Mouse (Mus musculus): ENCODE measurements around the gene Cd5. TPM values are rescaled to one million over a fixed set of nuclear protein-coding genes. Genes with fewer than 3 reads are reported as not detected.

Gene Cd5
- total RNA-seq, 1 experiment from 2014 or later = 0.12 TPM

DNA sequence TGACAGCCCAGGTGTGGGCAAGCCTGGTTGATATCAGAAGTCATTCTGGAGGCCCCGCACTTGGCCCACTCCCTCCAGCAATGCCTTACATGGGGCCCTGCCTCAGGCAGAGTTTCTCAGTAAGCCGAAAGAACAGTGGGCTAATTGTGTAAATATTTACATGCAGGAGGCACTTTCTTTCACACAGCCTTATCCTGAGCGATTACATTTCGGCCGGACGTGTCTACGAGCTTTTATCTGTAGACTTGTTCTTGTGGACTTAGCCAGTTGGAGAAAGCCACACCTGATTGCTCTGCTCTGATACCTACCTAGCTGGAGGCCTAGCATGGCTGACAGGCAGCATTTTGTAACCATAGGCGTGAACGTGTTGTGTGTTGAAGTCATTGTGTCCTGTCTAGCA is 39.0 kb downstream of the Cd5 start:
- no peak for DNase-seq

DNA sequence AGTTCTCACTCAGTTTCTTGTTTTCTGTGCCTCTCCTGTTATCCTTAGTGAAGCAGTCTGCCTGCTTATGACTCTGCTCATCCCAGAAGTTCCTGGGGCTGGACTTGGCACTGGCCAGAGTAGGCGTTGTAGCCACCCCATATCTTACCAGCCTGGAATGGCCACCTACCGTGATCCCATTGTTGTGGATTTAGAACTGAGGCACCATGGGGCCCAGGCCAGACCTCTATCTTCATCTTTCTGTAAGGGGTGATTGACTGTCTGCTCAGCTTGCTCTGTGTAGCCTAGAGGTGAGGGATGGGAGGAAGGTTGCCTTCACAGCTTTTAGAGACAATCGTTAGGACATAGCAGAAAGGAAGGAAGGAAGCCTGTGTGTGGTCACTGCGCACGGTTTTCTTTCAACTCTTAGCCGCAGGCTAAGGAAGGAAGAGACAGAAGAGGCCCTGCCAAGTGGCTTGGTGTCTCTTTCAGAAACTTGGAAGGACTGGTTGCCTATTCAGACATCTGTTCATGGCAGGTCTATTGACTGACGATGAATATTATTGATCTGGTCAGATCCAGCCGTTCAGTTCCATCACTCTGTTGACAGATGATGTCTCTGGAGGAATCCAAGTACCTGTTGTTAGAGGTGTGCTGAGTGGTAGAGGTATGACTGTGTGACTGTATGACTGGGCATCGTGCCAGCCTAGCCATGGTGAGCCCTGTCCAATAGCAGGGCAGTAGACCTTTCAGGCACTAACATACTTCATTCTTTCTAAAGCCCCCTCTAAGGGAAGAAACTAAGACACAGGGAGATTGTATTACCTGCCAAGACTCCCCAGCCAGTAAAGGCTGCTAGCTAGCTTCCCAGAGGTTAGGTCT is 40.4 kb downstream of the Cd5 start:
- DNase-seq = no peak

GRCm38 (mm10) chr19:10695801-10696200 is 43.0 kb downstream of the Cd5 start:
- DNase-seq = no peak

DNA sequence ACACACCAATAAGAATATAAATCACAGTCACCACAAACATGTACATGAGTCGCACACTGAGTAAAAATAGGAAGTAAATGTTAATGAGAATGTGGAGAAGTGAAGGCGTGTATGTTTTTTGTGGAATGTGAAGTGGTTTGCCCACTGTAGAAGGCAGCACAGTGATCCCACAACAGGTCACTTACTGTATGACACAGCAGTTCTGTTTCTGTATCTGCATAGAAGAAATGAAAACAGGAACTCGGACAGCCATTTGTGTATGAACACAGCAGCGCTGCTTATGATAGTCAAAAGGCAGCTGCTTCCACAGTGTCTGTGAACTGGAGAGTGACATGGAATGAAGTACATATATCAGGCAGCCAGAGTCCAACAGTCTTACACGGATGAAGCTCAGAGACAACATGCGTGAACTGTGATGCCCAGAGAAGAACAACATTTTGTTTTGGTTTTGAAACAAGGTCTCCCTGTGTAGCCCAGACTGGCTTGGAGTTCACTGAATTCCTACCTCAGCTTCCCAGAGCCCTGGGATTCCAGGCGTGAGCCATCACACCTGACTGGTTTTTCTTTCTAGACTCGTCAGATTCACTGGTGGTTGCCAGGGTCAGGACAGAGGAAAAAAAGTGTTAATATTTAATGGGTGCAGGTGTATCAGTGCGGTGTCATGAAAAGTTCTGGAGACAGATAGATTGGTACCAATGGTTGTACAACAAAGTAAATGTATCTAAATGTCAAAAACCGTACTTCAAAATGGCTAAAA is 44.7 kb downstream of the Cd5 start:
- no peak for DNase-seq

- no peak for DNase-seq
Measured at GRCm38 (mm10) chr19:10692361-10692760, 46.4 kb downstream of the Cd5 start.

GRCm38 (mm10) chr19:10691660-10692059 is 47.1 kb downstream of the Cd5 start:
- DNase-seq = no peak

GRCm38 (mm10) chr19:10691121-10691520 is 47.7 kb downstream of the Cd5 start:
- DNase-seq = no peak

GRCm38 (mm10) chr19:10690336-10690735 is 48.5 kb downstream of the Cd5 start:
- DNase-seq = peak; percentile 42

GRCm38 (mm10) chr19:10689470-10690166 is 49.2 kb downstream of the Cd5 start:
- no peak for DNase-seq

- peak; percentile 96 for DNase-seq
Measured at GRCm38 (mm10) chr19:10688537-10689352, 50.1 kb downstream of the Cd5 start, which contains the start of gene Vps37c. TSS of gene Vps37c (plus strand) at chr19:10688735.

- DNase-seq = no peak
Measured at GRCm38 (mm10) chr19:10685727-10686126, 53.1 kb downstream of the Cd5 start.

GRCm38 (mm10) chr19:10685081-10685480 is 53.7 kb downstream of the Cd5 start:
- DNase-seq = no peak

DNA sequence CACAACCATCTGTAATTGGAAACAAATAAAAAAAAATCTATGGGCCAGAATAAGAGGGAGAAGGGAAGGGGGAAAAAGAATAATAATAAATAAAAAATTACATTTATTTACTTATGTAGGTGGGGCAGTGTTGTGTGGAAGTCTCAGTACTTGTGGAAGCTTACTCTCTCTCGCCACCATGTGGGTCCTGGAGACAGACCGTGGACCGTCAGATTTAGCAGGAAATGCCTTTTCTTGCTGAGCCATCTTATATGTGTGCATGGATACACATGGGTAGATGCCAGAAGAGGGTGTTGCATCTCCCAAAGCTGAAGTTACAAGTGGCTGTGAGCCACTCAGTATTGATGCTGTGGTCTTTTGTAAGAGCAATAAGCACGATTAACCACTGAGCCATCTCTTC is 57.2 kb downstream of the Cd5 start:
- no peak for DNase-seq

DNA sequence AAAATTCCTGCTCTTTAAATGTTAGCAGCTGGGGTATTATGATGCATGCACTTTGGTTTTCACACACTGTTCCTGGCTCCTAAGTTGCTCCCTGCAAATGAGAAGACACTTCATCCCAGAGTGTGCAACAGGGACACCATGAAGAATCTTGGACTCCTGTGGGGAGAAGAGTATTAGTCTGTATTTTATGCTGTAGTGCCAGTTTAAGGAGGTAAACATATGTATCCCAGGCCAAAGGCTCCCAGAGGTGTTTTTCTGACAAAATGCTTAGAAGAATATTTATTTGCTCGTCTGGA is 60.1 kb downstream of the Cd5 start:
- DNase-seq = no peak

- peak; percentile 85 for DNase-seq
Measured at GRCm38 (mm10) chr19:10677915-10678771, 60.7 kb downstream of the Cd5 start, which contains the start of gene Pga5. TSS of gene Pga5 (minus strand) at chr19:10678071.

DNA sequence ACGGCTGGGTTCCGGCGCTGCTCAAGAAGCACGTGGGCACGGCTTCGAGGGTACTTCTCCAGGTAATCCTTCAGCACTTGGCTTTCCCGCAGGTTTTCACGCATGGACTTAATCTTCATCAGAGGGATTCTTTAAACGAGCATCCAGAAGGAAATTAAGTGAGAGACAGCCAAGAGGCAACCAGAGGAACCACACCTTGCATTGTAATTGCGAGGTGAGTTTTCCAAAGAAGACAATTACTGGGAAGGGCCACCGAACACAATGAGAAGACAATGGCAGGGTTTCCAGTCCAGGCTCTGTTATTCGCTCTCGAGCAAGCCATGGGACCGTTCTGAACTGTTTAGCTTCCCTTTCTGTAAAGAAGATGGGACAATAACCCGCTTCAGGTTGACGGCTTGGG is 62.1 kb downstream of the Cd5 start:
- DNase-seq = no peak

DNA sequence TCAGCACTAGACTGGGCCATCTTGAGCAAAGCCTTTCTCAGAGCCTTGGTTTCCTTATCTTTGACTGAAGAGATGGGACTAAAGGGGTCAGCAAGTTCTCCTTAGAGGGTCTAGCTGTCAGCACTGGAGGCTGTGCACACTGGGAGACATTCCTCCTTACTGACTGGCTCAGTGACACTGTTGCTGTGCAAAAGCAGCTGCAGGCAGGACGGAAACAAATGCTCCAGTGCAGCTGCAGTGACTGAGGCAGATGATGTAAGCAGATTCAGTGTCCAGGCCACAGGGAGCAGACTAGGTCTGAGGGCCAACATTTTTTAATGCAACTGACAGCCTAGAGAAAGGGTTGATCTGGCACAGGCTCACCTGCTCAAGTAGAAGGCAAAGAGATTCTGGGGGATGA is 65.5 kb downstream of the Cd5 start:
- DNase-seq = no peak

DNA sequence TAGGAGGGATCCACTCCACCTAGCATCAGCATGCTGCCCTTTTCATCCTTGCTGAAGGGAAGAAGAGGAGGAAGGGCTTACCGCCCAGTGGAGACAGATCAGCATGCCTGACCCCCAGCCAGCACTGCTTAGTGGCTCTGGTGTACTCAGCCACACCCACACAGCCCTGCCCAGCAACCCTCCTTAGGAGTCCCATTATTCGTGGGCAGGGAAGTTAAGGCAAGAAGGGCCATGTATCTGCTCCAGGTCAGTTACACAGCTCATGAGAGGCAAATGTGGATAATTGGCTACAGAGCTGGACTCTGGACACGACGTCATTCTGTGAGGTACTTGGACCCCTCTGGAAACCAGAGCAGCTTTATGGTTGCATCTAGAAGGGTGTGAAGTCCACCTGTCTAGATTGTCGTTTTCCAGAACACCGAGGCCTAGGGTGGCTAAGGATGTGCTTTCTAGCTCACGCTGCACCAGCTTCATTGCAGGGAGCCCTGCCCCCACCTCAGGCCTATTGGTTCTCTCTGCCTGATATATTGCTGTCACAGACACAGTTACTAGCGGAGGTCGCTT is 66.9 kb downstream of the Cd5 start:
- DNase-seq = no peak

- DNase-seq = no peak
Measured at GRCm38 (mm10) chr19:10671319-10671718, 67.5 kb downstream of the Cd5 start.
